Mouse (Mus musculus) midbrain, embryonic 15.5 days (tissue): ENCODE measurements around the gene Shtn1. TPM values are rescaled to one million over a fixed set of nuclear protein-coding genes. Genes with fewer than 3 reads are reported as not detected.

Experiments used
- ATAC-seq: fragments of 200-750 bp; cut with Nextera tagmentation; replicated peaks from 2 replicates; pipeline ENCODE4 v1.8.0; 2017; ENCODE audit warnings: moderate TSS enrichment
- H3K27ac ChIP-seq: fragments of 300-500 bp; sonication (generic); 2 replicates; pipeline ENCODE4 v1.5.1; 2015; ENCODE audit warnings: mild to moderate bottlenecking, inconsistent platforms
- H3K27me3 ChIP-seq: fragments of 300-500 bp; sonication (generic); replicated peaks from 2 replicates; pipeline ENCODE4 v1.6.1; 2015; ENCODE audit warnings: inconsistent platforms
- H3K36me3 ChIP-seq: fragments of 300-500 bp; sonication (generic); replicated peaks from 2 replicates; pipeline ENCODE4 v1.6.1; 2015; ENCODE audit warnings: inconsistent platforms
- H3K4me1 ChIP-seq: fragments of 300-500 bp; sonication (generic); 2 replicates; pipeline ENCODE4 v1.6.1; 2015; ENCODE audit warnings: inconsistent platforms
- H3K4me2 ChIP-seq: fragments of 300-500 bp; sonication (generic); 2 replicates; pipeline ENCODE4 v1.6.1; 2015; ENCODE audit warnings: inconsistent platforms, mild to moderate bottlenecking, moderate library complexity
- H3K4me3 ChIP-seq: fragments of 300-500 bp; sonication (generic); 2 replicates; pipeline ENCODE4 v1.5.1; 2015; ENCODE audit warnings: mild to moderate bottlenecking, inconsistent platforms
- H3K9ac ChIP-seq: fragments of 300-500 bp; sonication (generic); 2 replicates; pipeline ENCODE4 v1.6.1; 2015; ENCODE audit warnings: mild to moderate bottlenecking, inconsistent platforms
- H3K9me3 ChIP-seq: fragments of 300-500 bp; sonication (generic); 2 replicates; pipeline ENCODE4 v1.6.1; 2016; ENCODE audit warnings: inconsistent platforms
- WGBS: fragments of 180-500 bp; shearing (Covaris S2); methylation state at CpG from one replicate; pipeline ENCODE4 v1.1.7; 2015; ENCODE audit warnings: mixed read lengths; 5-methylcytosine and 5-hydroxymethylcytosine counted together
- polyA plus RNA-seq: library from polyadenylated mRNA; unstranded; fragments of >200 nt; fragmentation: Nextera tagmentation; extraction: Ambion mirVana; gene quantifications from 2 replicates; pipeline ENCODE4 v1.2.1, GENCODE M21; 2015

Shtn1 gene
- 38.3 and 45.0 TPM in 2 replicates for polyA plus RNA-seq

DNA sequence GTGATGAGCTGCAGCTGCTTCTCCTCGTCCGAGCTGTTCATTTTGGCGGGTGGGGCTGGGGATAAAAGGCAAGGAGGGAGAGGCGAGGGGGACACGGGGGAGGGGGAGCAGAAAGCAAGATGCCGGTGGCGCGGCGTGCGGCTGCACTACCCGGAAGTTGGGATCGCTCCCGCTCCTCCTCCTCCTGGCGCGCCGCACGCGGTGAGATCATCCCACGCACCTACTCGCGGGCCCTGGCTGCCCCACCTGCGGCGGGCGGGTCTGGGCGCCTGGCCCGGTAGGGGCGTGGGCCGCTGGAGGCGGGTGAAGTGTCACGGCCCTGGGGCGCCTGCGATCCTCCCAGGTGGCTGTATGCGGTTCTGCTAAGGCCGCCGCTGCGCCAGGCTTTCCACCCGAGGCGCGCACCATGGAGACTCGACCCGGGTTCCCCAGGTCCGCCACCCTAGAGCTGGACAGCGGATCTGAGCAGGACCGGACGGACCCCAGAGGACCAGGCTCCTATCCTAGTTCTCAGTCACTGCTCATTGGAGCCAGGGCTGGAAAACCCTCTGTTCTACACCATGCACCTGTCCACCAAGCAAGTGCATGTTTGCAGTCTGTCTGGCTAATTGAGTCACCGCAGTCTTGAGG, at the start of gene Shtn1:
Gene Shtn1, minus strand, starts transcription at position 629 of the 630 bp plus-strand sequence.
- Histone ChIP-seq H3K9ac (peak within 1 kb of the TSS; percentile 84), H3K27me3 (peaks cover 14% of the 10 kb centered on the region), H3K4me1 (peaks cover 8% of the 10 kb centered on the region), H3K4me3 (peak within 1 kb of the TSS; percentile 68), H3K36me3 (no peaks in the 10 kb centered on the region), H3K4me2 (peak within 1 kb of the TSS; percentile 77), H3K9me3 (no peaks in the 10 kb centered on the region), H3K27ac (peak within 1 kb of the TSS; percentile 58; the same call in 1 of the 2 replicates)
- WGBS, result under 1% methylated on average over 41 of the region's 46 CpGs
- peak; percentile 94 for ATAC-seq

DNA sequence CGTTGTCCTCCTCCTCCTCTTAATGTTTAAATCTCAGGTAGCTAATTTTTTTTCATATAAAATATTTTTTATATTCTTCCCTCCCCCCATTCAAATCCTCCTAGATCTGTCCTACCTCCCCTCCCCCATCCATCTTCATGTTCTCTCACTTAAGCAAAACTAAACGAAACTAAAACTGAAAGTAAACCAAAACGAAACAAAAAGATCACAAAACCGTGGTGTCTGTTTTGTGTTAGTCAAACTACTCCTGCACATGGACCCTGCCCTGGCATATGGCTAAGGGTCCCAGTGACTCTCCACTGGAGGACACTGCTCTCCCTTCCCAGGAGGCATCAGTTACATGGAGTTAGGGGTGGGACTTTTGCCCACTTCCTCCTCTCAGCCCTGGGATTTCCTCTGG, 38.3 kb upstream of the Shtn1 start:
- Histone ChIP-seq H3K4me2 (no peak overlapping the region), H3K27me3 (no peaks in the 10 kb centered on the region), H3K9me3 (no peaks in the 10 kb centered on the region), H3K4me3 (no peak overlapping the region), H3K36me3 (no peaks in the 10 kb centered on the region), H3K27ac (no peak overlapping the region), H3K4me1 (0 out of 2 replicates have a peak, but pooled peaks cover 6% of the 10 kb centered on the region), H3K9ac (no peak overlapping the region)
- no peak for ATAC-seq
- 75% methylated on average over 4 of the region's 4 CpGs for WGBS

- Histone ChIP-seq H3K9me3 (no peaks in the 10 kb centered on the region), H3K36me3 (no peaks in the 10 kb centered on the region), H3K27ac (no peak overlapping the region), H3K27me3 (no peaks in the 10 kb centered on the region), H3K4me3 (no peak overlapping the region), H3K4me2 (no peak overlapping the region), H3K4me1 (0 out of 2 replicates have a peak, but pooled peaks cover 6% of the 10 kb centered on the region), H3K9ac (no peak overlapping the region)
- ATAC-seq, result no peak
- 46% methylated on average over 1 of the region's 1 CpGs for WGBS
These were observed 34.0 kb upstream of the Shtn1 start for GRCm38 (mm10) chr19:59109937-59110336.

DNA sequence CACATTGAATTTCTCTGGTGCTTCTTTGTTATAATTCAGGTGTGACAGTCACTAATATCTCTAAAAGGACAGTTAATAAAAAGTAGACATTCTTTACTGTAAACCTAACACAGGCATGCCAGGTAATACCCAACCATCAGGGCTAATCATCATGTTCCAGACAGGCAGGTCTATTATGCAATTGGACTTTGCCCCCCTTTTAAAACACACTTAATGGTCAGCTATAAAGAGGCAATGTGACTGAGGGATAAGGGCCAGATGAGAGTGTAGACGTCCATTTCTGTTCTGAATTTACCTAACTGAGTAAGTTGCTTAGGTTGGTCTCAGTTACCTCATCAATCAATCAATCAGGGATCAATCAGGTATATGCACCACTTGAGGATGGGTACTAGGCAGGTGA, 22.4 kb upstream of the Shtn1 start:
- H3K4me1 ChIP-seq, result no peaks in the 10 kb centered on the region
- no peak overlapping the region for H3K4me2 ChIP-seq
- no peak overlapping the region for H3K27ac ChIP-seq
- 89% methylated on average over 1 of the region's 1 CpGs for WGBS
- H3K27me3 ChIP-seq, result no peaks in the 10 kb centered on the region
- ATAC-seq, result no peak
- H3K4me3 ChIP-seq, result no peak overlapping the region
- H3K36me3 ChIP-seq, result no peaks in the 10 kb centered on the region
- no peak overlapping the region for H3K9ac ChIP-seq
- no peaks in the 10 kb centered on the region for H3K9me3 ChIP-seq

DNA sequence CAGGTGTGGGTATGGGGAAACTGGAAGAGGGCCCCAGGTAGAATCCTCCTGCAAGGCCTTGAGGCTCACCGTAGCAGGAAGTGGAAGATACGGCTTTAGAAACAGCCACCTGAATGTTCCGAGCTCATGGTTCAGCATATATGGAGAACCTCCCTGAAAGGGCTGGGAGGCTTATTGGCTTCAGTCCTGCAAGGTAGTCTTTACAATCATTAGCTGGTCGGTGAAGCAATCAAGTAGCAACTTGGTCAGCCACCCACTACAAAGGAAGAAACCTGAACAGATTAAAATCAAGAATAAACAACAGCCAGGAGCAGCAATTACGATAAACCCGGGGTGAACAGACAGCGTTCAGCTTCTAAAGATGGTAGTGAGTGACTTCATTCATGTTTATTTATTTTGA, 16.4 kb upstream of the Shtn1 start:
- Histone ChIP-seq H3K27ac (no peak overlapping the region), H3K4me3 (no peak overlapping the region), H3K4me2 (no peak overlapping the region), H3K9me3 (no peaks in the 10 kb centered on the region), H3K4me1 (no peaks in the 10 kb centered on the region), H3K27me3 (no peaks in the 10 kb centered on the region), H3K36me3 (no peaks in the 10 kb centered on the region), H3K9ac (no peak overlapping the region)
- no peak for ATAC-seq
- 89% methylated on average over 7 of the region's 7 CpGs for WGBS

DNA sequence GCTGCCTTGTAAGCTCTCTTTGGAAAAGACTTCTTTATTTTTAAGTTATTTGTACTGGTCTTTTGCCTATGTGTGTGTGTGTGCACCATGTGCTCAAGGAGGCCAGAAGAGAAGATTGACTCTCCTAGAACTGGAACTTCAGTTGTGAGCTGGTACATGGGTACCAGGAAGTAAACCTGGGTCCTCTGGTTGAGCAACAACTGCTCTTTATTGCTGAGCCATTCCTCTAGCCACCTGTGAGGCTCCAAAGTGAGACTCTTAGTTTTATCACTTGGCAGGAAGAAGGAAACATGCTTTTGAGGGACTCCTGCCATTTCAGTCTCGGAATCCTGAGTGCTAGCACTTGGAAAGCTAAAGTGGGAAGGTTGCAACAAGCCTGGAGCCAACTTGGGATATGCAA, 14.4 kb upstream of the Shtn1 start:
- Histone ChIP-seq H3K27ac (no peak overlapping the region), H3K9ac (no peak overlapping the region), H3K9me3 (no peaks in the 10 kb centered on the region), H3K27me3 (no peaks in the 10 kb centered on the region), H3K4me3 (no peak overlapping the region), H3K4me1 (no peaks in the 10 kb centered on the region), H3K4me2 (no peak overlapping the region), H3K36me3 (no peaks in the 10 kb centered on the region)
- WGBS, result 83% methylated on average over 1 of the region's 1 CpGs
- no peak for ATAC-seq

- no peak overlapping the region for H3K4me3 ChIP-seq
- ATAC-seq, result no peak
- WGBS, result 56% methylated on average over 4 of the region's 4 CpGs
- H3K9me3 ChIP-seq, result no peaks in the 10 kb centered on the region
- H3K4me2 ChIP-seq, result no peak overlapping the region
- H3K36me3 ChIP-seq, result no peaks in the 10 kb centered on the region
- no peaks in the 10 kb centered on the region for H3K4me1 ChIP-seq
- H3K9ac ChIP-seq, result no peak overlapping the region
- no peaks in the 10 kb centered on the region for H3K27me3 ChIP-seq
- no peak overlapping the region for H3K27ac ChIP-seq
These were observed 8.4 kb upstream of the Shtn1 start for GRCm38 (mm10) chr19:59084296-59084695.

- H3K27ac ChIP-seq, result no peak overlapping the region
- peak; percentile 29; the same call in 1 of the 2 replicates for ATAC-seq
- H3K4me3 ChIP-seq, result peak overlapping the region; percentile 68
- H3K4me2 ChIP-seq, result peak overlapping the region; percentile 77
- H3K36me3 ChIP-seq, result no peaks in the 10 kb centered on the region
- no peaks in the 10 kb centered on the region for H3K9me3 ChIP-seq
- H3K27me3 ChIP-seq, result peaks cover 14% of the 10 kb centered on the region
- no peak overlapping the region for H3K9ac ChIP-seq
- WGBS, result 21% methylated on average over 5 of the region's 5 CpGs
- peaks cover 8% of the 10 kb centered on the region for H3K4me1 ChIP-seq
These were observed 231 bp upstream of the Shtn1 start for GRCm38 (mm10) chr19:59076131-59076530.

- Histone ChIP-seq H3K27ac (peak overlapping the region; percentile 49; the same call in 1 of the 2 replicates), H3K9ac (peak overlapping the region; percentile 84), H3K4me3 (peak overlapping the region; percentile 68), H3K4me2 (peak overlapping the region; percentile 77), H3K4me1 (peaks cover 8% of the 10 kb centered on the region), H3K36me3 (no peaks in the 10 kb centered on the region), H3K9me3 (no peaks in the 10 kb centered on the region), H3K27me3 (peaks cover 14% of the 10 kb centered on the region)
- peak; percentile 74 for ATAC-seq
- 3% methylated on average over 46 of the region's 46 CpGs for WGBS
These were observed 944 bp downstream of the Shtn1 start for GRCm38 (mm10) chr19:59074841-59075471.

- H3K9me3 ChIP-seq, result no peaks in the 10 kb centered on the region
- peak overlapping the region; percentile 77 for H3K4me2 ChIP-seq
- H3K27me3 ChIP-seq, result peaks cover 14% of the 10 kb centered on the region
- H3K27ac ChIP-seq, result no peak overlapping the region
- 59% methylated on average over 3 of the region's 3 CpGs for WGBS
- H3K4me3 ChIP-seq, result peak overlapping the region; percentile 68
- ATAC-seq, result no peak
- H3K36me3 ChIP-seq, result no peaks in the 10 kb centered on the region
- peak overlapping the region; percentile 84 for H3K9ac ChIP-seq
- peaks cover 8% of the 10 kb centered on the region for H3K4me1 ChIP-seq
These were observed 1.5 kb downstream of the Shtn1 start for GRCm38 (mm10) chr19:59074381-59074780.

DNA sequence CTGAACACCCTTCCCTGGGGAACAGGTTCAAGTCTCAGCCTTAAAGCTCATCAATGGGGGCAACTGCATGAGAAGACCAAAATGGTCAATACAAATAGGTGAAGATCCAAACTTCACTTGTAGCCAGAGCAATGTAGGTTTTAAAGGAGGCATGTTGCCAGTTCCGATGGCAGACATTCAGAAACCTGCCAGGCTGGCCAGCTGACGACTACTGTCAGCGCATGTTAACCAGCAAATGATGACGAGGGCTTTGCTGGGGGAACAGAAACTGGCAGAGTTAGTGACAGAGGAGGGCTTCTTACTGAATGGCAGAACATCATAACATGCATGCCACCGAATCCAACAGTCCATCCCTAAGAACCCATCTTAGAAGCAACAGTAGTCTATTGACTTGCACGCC, 2.9 kb downstream of the Shtn1 start:
- H3K9ac ChIP-seq, result no peak overlapping the region
- WGBS, result 76% methylated on average over 6 of the region's 6 CpGs
- no peak overlapping the region for H3K27ac ChIP-seq
- no peak overlapping the region for H3K4me2 ChIP-seq
- no peaks in the 10 kb centered on the region for H3K9me3 ChIP-seq
- H3K27me3 ChIP-seq, result peaks cover 14% of the 10 kb centered on the region
- H3K4me3 ChIP-seq, result no peak overlapping the region
- ATAC-seq, result no peak
- H3K36me3 ChIP-seq, result no peaks in the 10 kb centered on the region
- peaks cover 8% of the 10 kb centered on the region for H3K4me1 ChIP-seq

- Histone ChIP-seq H3K27ac (no peak overlapping the region), H3K27me3 (peaks cover 10% of the 10 kb centered on the region), H3K9ac (no peak overlapping the region), H3K4me1 (peaks cover 8% of the 10 kb centered on the region), H3K36me3 (no peaks in the 10 kb centered on the region), H3K4me3 (no peak overlapping the region), H3K4me2 (no peak overlapping the region), H3K9me3 (no peaks in the 10 kb centered on the region)
- WGBS, result 85% methylated on average over 2 of the region's 2 CpGs
- no peak for ATAC-seq
These were observed 3.9 kb downstream of the Shtn1 start for GRCm38 (mm10) chr19:59071979-59072378.

DNA sequence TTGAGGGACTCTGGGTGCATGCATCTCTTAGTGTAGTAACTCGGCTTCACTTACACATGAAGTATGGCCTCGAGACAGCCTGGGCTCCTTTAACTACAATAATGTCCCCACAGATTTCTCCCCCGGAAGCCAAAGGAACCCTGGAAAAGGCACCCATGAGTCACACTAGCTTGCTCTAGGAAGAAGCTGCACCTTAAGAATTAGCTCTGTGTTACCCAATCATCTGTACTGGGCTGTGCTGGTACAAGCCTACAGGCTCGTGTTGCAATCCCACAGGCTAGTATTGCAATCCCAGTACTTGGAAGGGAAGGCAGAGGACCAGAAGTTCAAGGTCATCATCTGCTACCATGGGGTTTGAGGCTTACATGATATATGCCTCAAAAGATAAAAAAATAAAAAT, 4.5 kb downstream of the Shtn1 start:
- Histone ChIP-seq H3K27ac (no peak overlapping the region), H3K4me3 (no peak overlapping the region)
- WGBS, result 88% methylated on average over 4 of the region's 4 CpGs

More for the DNA sequence above, 4.5 kb downstream of the Shtn1 start:
- ATAC-seq, result no peak
- peaks cover 5% of the 10 kb centered on the region for H3K27me3 ChIP-seq
- no peak overlapping the region for H3K9ac ChIP-seq
- no peaks in the 10 kb centered on the region for H3K9me3 ChIP-seq
- H3K4me2 ChIP-seq, result no peak overlapping the region
- H3K4me1 ChIP-seq, result peaks cover 8% of the 10 kb centered on the region
- no peaks in the 10 kb centered on the region for H3K36me3 ChIP-seq
